Mouse (Mus musculus) right cerebral cortex, adult 18-20 months (tissue): ENCODE measurements around the gene Gm47995.

Experiments
- DNase-seq: peaks from one replicate; pipeline ENCODE4 v3.0.0; 2022; ENCODE audit warnings: mixed read lengths

Gm47995 gene

DNA sequence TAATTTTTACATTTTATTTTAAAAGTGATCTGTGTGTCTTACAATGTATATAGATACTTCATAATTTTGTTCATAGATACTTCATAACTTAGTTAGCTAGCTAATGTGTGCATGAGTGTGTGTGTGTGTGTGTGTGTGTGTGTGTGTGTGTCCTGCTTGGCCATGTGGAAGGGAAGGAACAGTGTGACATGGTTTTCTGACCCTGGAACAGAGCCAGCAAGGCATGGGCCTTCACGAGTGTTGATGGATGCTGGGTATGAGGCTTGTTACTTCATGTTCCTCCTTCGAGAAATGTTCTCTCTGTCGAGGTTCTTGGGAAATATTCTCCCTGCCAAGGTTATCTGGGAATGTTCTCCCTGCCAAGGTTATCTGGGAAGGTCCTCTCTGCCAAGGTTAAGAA lies 35.5 kb downstream of the Gm47995 start:
- no peak for DNase-seq

- no peak for DNase-seq
These were observed 37.3 kb downstream of the Gm47995 start for GRCm38 (mm10) chr1:151235574-151235973.

- DNase-seq, result peak; percentile 21
These were observed 38.1 kb downstream of the Gm47995 start for GRCm38 (mm10) chr1:151236141-151236930.

GRCm38 (mm10) chr1:151237780-151238179 lies 39.5 kb downstream of the Gm47995 start:
- DNase-seq, result no peak

- no peak for DNase-seq
These were observed 45.1 kb downstream of the Gm47995 start for GRCm38 (mm10) chr1:151243332-151243731.

DNA sequence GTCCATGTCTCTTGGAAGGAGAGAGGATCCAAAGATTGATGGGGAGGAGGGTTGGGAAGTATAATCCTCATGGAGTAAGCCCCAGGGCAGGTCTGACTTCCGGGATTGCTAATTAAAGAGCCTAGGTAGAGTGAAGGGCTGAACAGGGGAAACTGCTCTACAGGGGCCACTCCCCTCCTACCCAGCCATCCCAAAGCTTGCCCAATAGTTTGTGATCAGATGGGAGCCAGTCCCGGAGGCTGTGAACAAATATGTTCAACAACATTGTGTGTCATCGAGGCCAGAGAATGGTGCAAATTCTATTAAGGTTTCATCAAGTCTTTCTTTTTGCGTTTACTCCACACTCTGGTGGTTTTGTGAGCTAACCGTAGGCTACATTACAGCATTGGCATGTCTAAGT lies 45.8 kb downstream of the Gm47995 start:
- DNase-seq, result no peak

GRCm38 (mm10) chr1:151244761-151245160 lies 46.5 kb downstream of the Gm47995 start:
- no peak for DNase-seq

GRCm38 (mm10) chr1:151245165-151245564 lies 46.9 kb downstream of the Gm47995 start:
- DNase-seq, result no peak

- no peak for DNase-seq
These were observed 47.6 kb downstream of the Gm47995 start for GRCm38 (mm10) chr1:151245846-151246245.
